Comparison of ENCODE assay signal across 24 mouse cellular contexts in genomic region chr9:22539546-22539945, GRCm38 (mm10).
DNase-seq lines count a peak whose midpoint lies in the region; ATAC-seq and TF ChIP-seq lines count a peak whose summit lies in the region.
"Had no signal": no experiment of that assay in that cellular context is flagged by ENCODE, and none has a peak within 500 bp of the region (broad histone marks: within the 10 kb centered on the region; RNA-seq: fewer than 3 reads in every experiment).

No protein-coding gene starts in this region.

- WGBS in heart, embryonic 12.5 days, result 81% methylated on average over 4 of the region's 4 CpGs
- 54% methylated on average over 4 of the region's 4 CpGs for WGBS in lung, embryonic 14.5 days

- H3K9me3 ChIP-seq in heart, embryonic 12.5 days (replicated peaks), result no peaks in the 10 kb centered on the region
- H3K9me3 ChIP-seq in lung, embryonic 14.5 days (ENCODE audit: low read depth, low read length), result no peaks in the 10 kb centered on the region
- H3K9me3 ChIP-seq: embryonic facial prominence, embryonic 13.5 days; embryonic facial prominence, embryonic 15.5 days; forebrain, embryonic 10.5 days; forebrain, embryonic 12.5 days had no signal

- no peak for TF ChIP-seq CTCF in lung, embryonic 14.5 days (IDR thresholded peaks at IDR 0.05; ENCODE audit: low read depth)

- H3K4me1 ChIP-seq in heart, embryonic 12.5 days (replicated peaks), result no peaks in the 10 kb centered on the region
- peaks cover 3% of the 10 kb centered on the region; the same call in 1 of the 2 replicates for H3K4me1 ChIP-seq in lung, embryonic 14.5 days (ENCODE audit: insufficient read depth)
- H3K4me1 ChIP-seq: embryonic facial prominence, embryonic 15.5 days had no signal

- no peak overlapping the region for H3K4me2 ChIP-seq in heart, embryonic 12.5 days
- no peak overlapping the region for H3K4me2 ChIP-seq in lung, embryonic 14.5 days
- H3K4me2 ChIP-seq: embryonic facial prominence, embryonic 13.5 days; embryonic facial prominence, embryonic 15.5 days; forebrain, embryonic 12.5 days had no signal

- H3K4me3 ChIP-seq in heart, embryonic 12.5 days, result no peak overlapping the region
- no peak overlapping the region for H3K4me3 ChIP-seq in lung, embryonic 14.5 days (ENCODE audit: low read depth, low read length)
- H3K4me3 ChIP-seq: embryonic facial prominence, embryonic 13.5 days; embryonic facial prominence, embryonic 15.5 days; erythroblast, embryonic 14.5 days; forebrain, embryonic 10.5 days; forebrain, embryonic 12.5 days had no signal

- no peak for ATAC-seq in heart, embryonic 12.5 days (ENCODE audit: insufficient number of reproducible peaks, low FRiP score)
- ATAC-seq in lung, embryonic 14.5 days (ENCODE audit: insufficient read depth), result no peak
- ATAC-seq: forebrain, embryonic 14.5 days; forebrain, embryonic 16.5 days had no signal

- H3K27me3 ChIP-seq in heart, embryonic 12.5 days (replicated peaks), result no peaks in the 10 kb centered on the region
- H3K27me3 ChIP-seq in lung, embryonic 14.5 days (ENCODE audit: insufficient read depth, low read length), result no peaks in the 10 kb centered on the region
- H3K27me3 ChIP-seq: embryonic facial prominence, embryonic 15.5 days; forebrain, embryonic 12.5 days had no signal

- no peak overlapping the region for H3K27ac ChIP-seq in heart, embryonic 12.5 days (ENCODE audit: poor library complexity, severe bottlenecking)
- H3K27ac ChIP-seq in lung, embryonic 14.5 days (ENCODE audit: low read depth), result no peak overlapping the region
- H3K27ac ChIP-seq: embryonic facial prominence, embryonic 13.5 days; embryonic facial prominence, embryonic 15.5 days; forebrain, embryonic 10.5 days; forebrain, embryonic 12.5 days had no signal

- H3K36me3 ChIP-seq in heart, embryonic 12.5 days, result no peaks in the 10 kb centered on the region
- H3K36me3 ChIP-seq in lung, embryonic 14.5 days (ENCODE audit: insufficient read depth), result no peaks in the 10 kb centered on the region
- H3K36me3 ChIP-seq: embryonic facial prominence, embryonic 13.5 days; embryonic facial prominence, embryonic 15.5 days; forebrain, embryonic 10.5 days; forebrain, embryonic 12.5 days had no signal

- no peak overlapping the region for H3K9ac ChIP-seq in heart, embryonic 12.5 days
- H3K9ac ChIP-seq in lung, embryonic 14.5 days, result no peak overlapping the region
- H3K9ac ChIP-seq: embryonic facial prominence, embryonic 13.5 days; embryonic facial prominence, embryonic 15.5 days; forebrain, embryonic 12.5 days had no signal

- DNase-seq in heart, adult 11 months, result peak; percentile 53
- peak; percentile 64 for DNase-seq in lung, embryonic 14.5 days
- DNase-seq in lung, postnatal 25 days (ENCODE audit: low spot score), result no peak
- peak; percentile 37 for DNase-seq in 3T3-L1 (ENCODE audit: low read depth, low spot score)
- peak; percentile 51 for DNase-seq in NIH3T3 (ENCODE audit: low read depth)
- no peak for DNase-seq in urinary bladder, postnatal 4 days (ENCODE audit: low spot score in 2 of 2)
- no peak for DNase-seq in cerebellum, adult 8-10 months
- DNase-seq: adrenal gland, adult 2 months; adrenal gland, postnatal 10 days; adrenal gland, postnatal 25 days; cerebellum, adult 11-12 months; cerebellum, adult 2 months; cerebellum, adult 9-11 months; cerebellum, postnatal 14 days; cerebellum, postnatal 36 days; embryo, embryonic 11 days had no signal

Comparison
In these comparisons a context has a peak if more than half of its experiments do, and no peak if none do; other contexts are left out.
1. DNase-seq: peak in heart, adult 11 months (single experiment), lung, embryonic 14.5 days (single experiment), 3T3-L1 (single experiment) and NIH3T3 (single experiment); none in lung, postnatal 25 days (single experiment), urinary bladder, postnatal 4 days (0 of 2) and cerebellum, adult 8-10 months (single experiment).